In genomic region chr2:20519447-20520098, GRCm38 (mm10) we compare ENCODE assay signal across 7 mouse cellular contexts.
A peak's percentile ranks its signal among the peaks of the same experiment; 100 is the strongest.
DNase-seq lines count a peak whose midpoint lies in the region; ATAC-seq and TF ChIP-seq lines count a peak whose summit lies in the region.

No protein-coding gene starts in this region.

- H3K4me3 ChIP-seq in ES-E14 (ENCODE audit: insufficient read depth in 1 of 2, low read depth in 1 of 2, low read length in 2 of 2, poor library complexity in 1 of 2, severe bottlenecking in 1 of 2): peak overlapping the region; percentile 87 to 89
- H3K4me3 ChIP-seq in forebrain, postnatal 0 days (ENCODE audit: low read depth, low read length): peak overlapping the region; percentile 42
- peak overlapping the region; percentile 42 for H3K4me3 ChIP-seq in hindbrain, embryonic 12.5 days

- H3K36me3 ChIP-seq in ES-E14 (ENCODE audit: control insufficient read depth, insufficient read depth, low read length, poor library complexity, severe bottlenecking): peaks cover 4% of the 10 kb centered on the region
- no peaks in the 10 kb centered on the region for H3K36me3 ChIP-seq in forebrain, postnatal 0 days (ENCODE audit: insufficient read depth)
- no peaks in the 10 kb centered on the region for H3K36me3 ChIP-seq in hindbrain, embryonic 12.5 days

- in situ Hi-C loops in ES-E14 (cut with MboI; ENCODE audit: low sequenced_read_pairs in 2 of 2, unreplicated experiment in 2 of 2): no loop called here

- peaks cover 5 to 18% of the 10 kb centered on the region in 2 experiments for H3K4me1 ChIP-seq in ES-E14 (ENCODE audit: control insufficient read depth in 2 of 2, insufficient read depth in 2 of 2, low read length in 2 of 2, poor library complexity in 1 of 2)
- H3K4me1 ChIP-seq in forebrain, postnatal 0 days (ENCODE audit: insufficient read depth): 0 out of 2 replicates have a peak, but pooled peaks cover 2% of the 10 kb centered on the region
- H3K4me1 ChIP-seq in hindbrain, embryonic 12.5 days: peaks cover 15% of the 10 kb centered on the region

- peak; percentile 54 for ATAC-seq in forebrain, postnatal 0 days
- peak; percentile 82 for ATAC-seq in hindbrain, embryonic 12.5 days (ENCODE audit: low FRiP score)

- no peak for DNase-seq in ES-E14 (ENCODE audit: low read depth, low spot score)
- peak; percentile 26 for DNase-seq in adrenal gland, adult 8-10 months
- DNase-seq in forebrain, postnatal 0 days: no peak
- peak; percentile 54 for DNase-seq in liver
- peak; percentile 82 for DNase-seq in neural tube, embryonic 10.5 days (ENCODE audit: extremely low spot score, low spot score)
- DNase-seq in spleen, adult 12 weeks (ENCODE audit: low spot score): no peak

- peak overlapping the region; percentile 85 for H3K27ac ChIP-seq in ES-E14 (ENCODE audit: insufficient read depth, low read depth, low read length, poor library complexity, severe bottlenecking)
- H3K27ac ChIP-seq in forebrain, postnatal 0 days (ENCODE audit: low read depth, low read length): no peak overlapping the region
- peak overlapping the region; percentile 41; the same call in 1 of the 2 replicates for H3K27ac ChIP-seq in hindbrain, embryonic 12.5 days

- no peaks in the 10 kb centered on the region for H3K27me3 ChIP-seq in forebrain, postnatal 0 days (ENCODE audit: insufficient read depth, low read length)
- H3K27me3 ChIP-seq in hindbrain, embryonic 12.5 days: peaks cover 3% of the 10 kb centered on the region

- 2% methylated on average over 39 of the region's 39 CpGs for WGBS in forebrain, postnatal 0 days
- WGBS in hindbrain, embryonic 12.5 days: 1% methylated on average over 39 of the region's 39 CpGs

- peak; percentile 11; the same call in 1 of the 2 replicates for TF ChIP-seq CTCF in forebrain, postnatal 0 days (IDR thresholded peaks at IDR 0.05; ENCODE audit: low read depth)

- peak overlapping the region; percentile 79 for H3K4me2 ChIP-seq in forebrain, postnatal 0 days (ENCODE audit: low read depth)
- peak overlapping the region; percentile 75 for H3K4me2 ChIP-seq in hindbrain, embryonic 12.5 days (replicated peaks)

- peak overlapping the region; percentile 86 for H3K9ac ChIP-seq in ES-E14 (ENCODE audit: insufficient read depth, low read depth, low read length, poor library complexity, severe bottlenecking)
- peak overlapping the region; percentile 31 for H3K9ac ChIP-seq in forebrain, postnatal 0 days
- peak overlapping the region; percentile 61 for H3K9ac ChIP-seq in hindbrain, embryonic 12.5 days

- H3K9me3 ChIP-seq in ES-E14 (ENCODE audit: control insufficient read depth, insufficient read depth, low read depth, low read length): no peaks in the 10 kb centered on the region
- H3K9me3 ChIP-seq in forebrain, postnatal 0 days (ENCODE audit: low read length): no peaks in the 10 kb centered on the region
- H3K9me3 ChIP-seq in hindbrain, embryonic 12.5 days (replicated peaks): no peaks in the 10 kb centered on the region

TF ChIP-seq in ES-E14, 5 proteins besides CTCF, POLR2A, EP300 and RAD21:
- TF ChIP-seq ZNF384 (IDR thresholded peaks at IDR 0.05; ENCODE audit: low read depth, low read length) (no peak), MAFK (IDR thresholded peaks at IDR 0.05; ENCODE audit: insufficient read depth, low read depth, low read length) (no peak), CHD2 (IDR thresholded peaks at IDR 0.05; ENCODE audit: low read depth, low read length) (no peak), HCFC1 (IDR thresholded peaks at IDR 0.05; ENCODE audit: borderline replicate concordance, insufficient read depth, low read length) (no peak), ZC3H11A (IDR thresholded peaks at IDR 0.05; ENCODE audit: borderline replicate concordance, low read depth, low read length) (no peak)

Comparison
In these comparisons a context has a peak if more than half of its experiments do, and no peak if none do; other contexts are left out.
1. DNase-seq: peak in adrenal gland, adult 8-10 months (single experiment), liver (single experiment) and neural tube, embryonic 10.5 days (single experiment); none in ES-E14 (single experiment), forebrain, postnatal 0 days (single experiment) and spleen, adult 12 weeks (single experiment).
2. H3K9ac ChIP-seq: peak in every context shown above with its lines; median percentile 86 in ES-E14; 61 in hindbrain, embryonic 12.5 days; 31 in forebrain, postnatal 0 days.
3. Peak in every context shown above with its lines, with median percentiles within 50 percentile points of each other: H3K4me3 ChIP-seq.